Mouse (Mus musculus): ENCODE data around the gene Isoc2a.

DNA sequence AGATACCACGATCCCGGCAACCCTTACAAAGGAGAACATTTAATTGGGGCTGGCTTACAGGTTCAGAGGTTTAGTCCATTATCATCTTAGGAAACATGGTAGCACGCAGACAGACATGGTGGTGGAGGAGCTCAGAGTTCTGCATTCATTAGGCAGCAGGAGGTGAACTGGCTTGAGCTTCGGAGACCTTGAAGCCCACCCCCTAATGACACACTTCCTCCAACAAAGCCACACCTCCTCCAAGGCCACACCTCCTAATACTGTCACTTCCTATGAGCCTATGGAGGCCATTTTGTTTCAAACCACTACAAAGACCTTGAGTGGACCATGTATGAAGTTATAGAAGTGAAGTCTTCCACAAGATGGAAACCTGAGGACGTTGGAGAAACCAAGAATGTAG, 35.3 kb downstream of the Isoc2a start:
- TF ChIP-seq EP300 (IDR thresholded peaks at IDR 0.05; ENCODE audit: insufficient read depth, low read depth, low read length) (no peak), CTCF (IDR thresholded peaks at IDR 0.05) (no peak)
